In the genomic region with DNA sequence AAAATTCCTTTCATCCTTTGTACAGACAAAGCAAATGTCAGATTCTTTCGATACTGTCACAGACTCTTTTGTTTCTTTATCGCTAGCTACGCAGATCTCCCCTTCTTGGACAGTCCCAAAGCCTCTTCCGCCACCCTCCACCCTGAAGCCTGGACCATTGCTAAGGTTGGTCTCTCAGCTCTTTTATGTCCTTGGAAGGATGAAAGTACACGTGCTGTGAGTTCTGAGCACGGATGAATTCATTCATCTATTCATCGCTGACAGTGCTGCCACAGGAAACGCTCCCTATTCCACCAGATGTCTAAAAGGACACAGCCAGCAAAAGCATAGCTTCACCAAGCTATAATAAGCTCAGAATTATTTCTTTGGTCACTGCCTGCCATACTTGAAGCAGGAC, we compare ENCODE assay signal across 8 mouse cellular contexts. TPM values are rescaled to one million over a fixed set of nuclear protein-coding genes. Genes with fewer than 3 reads are reported as not detected.
DNase-seq lines count a peak whose midpoint lies in the region; ATAC-seq and TF ChIP-seq lines count a peak whose summit lies in the region.

No protein-coding gene starts in this region.

- no peak overlapping the region for H3K27ac ChIP-seq in CH12.LX (ENCODE audit: insufficient read depth, low read depth)
- H3K27ac ChIP-seq in embryonic facial prominence, embryonic 14.5 days (replicated peaks; ENCODE audit: low read depth, low read length) = peak overlapping the region; percentile 52; the same call in 1 of the 2 replicates

- dilution Hi-C loops in CH12.LX (cut with MboI; ENCODE audit: extremely low pct_ligation_motif_present, extremely low pct_unique_long_range_greater_than_20kb, low sequenced_read_pairs) = no loop called here

- no peak for TF ChIP-seq EP300 in CH12.LX (IDR thresholded peaks at IDR 0.05; ENCODE audit: low read length)

- TF ChIP-seq POLR2A in CH12.LX (IDR thresholded peaks at IDR 0.05; ENCODE audit: low read depth, low read length) = no peak

- H3K4me2 ChIP-seq in CH12.LX (ENCODE audit: insufficient read depth, low read depth, poor library complexity, severe bottlenecking) = peak overlapping the region; percentile 30
- H3K4me2 ChIP-seq in embryonic facial prominence, embryonic 14.5 days (ENCODE audit: low read depth, low read length) = peak overlapping the region; percentile 38; the same call in 1 of the 2 replicates

- H3K9ac ChIP-seq in CH12.LX (ENCODE audit: insufficient read depth, low read depth) = peak overlapping the region; percentile 0; the same call in 1 of the 2 replicates
- H3K9ac ChIP-seq in embryonic facial prominence, embryonic 14.5 days (ENCODE audit: low read depth, low read length) = peak overlapping the region; percentile 15; the same call in 1 of the 2 replicates

- no peak for ATAC-seq in embryonic facial prominence, embryonic 14.5 days (ENCODE audit: low read depth)
- no peak for ATAC-seq in inflammation-experienced regulatory T-cells, adult 6 months

- H3K4me1 ChIP-seq in CH12.LX (ENCODE audit: control insufficient read depth in 1 of 2, insufficient read depth in 2 of 2) = peaks cover 0 to 23% of the 10 kb centered on the region in 2 experiments; a peak in 2 of 4 replicates
- no peaks in the 10 kb centered on the region for H3K4me1 ChIP-seq in embryonic facial prominence, embryonic 14.5 days (ENCODE audit: control insufficient read depth, insufficient read depth, low read length)

- in situ Hi-C loops in CH12.LX (cut with MboI; ENCODE audit: low pct_ligation_motif_present, low pct_unique_long_range_greater_than_20kb, low sequenced_read_pairs) = no loop called here

- no peaks in the 10 kb centered on the region for H3K9me3 ChIP-seq in CH12.LX (replicated peaks; ENCODE audit: low read length)
- no peaks in the 10 kb centered on the region for H3K9me3 ChIP-seq in embryonic facial prominence, embryonic 14.5 days (ENCODE audit: control insufficient read depth, low read length)

- TF ChIP-seq CTCF in CH12.LX (conservative IDR thresholded peaks at IDR 0.05 in 1 of 2, IDR thresholded peaks at IDR 0.05 in 1 of 2; ENCODE audit: low read depth in 2 of 2, low read length in 2 of 2) = no peak

- H3K36me3 ChIP-seq in CH12.LX (replicated peaks in 1 of 2; ENCODE audit: control insufficient read depth in 1 of 2, insufficient read depth in 1 of 2, low read length in 1 of 2) = no peaks in the 10 kb centered on the region
- H3K36me3 ChIP-seq in embryonic facial prominence, embryonic 14.5 days (ENCODE audit: control insufficient read depth, insufficient read depth, low read length) = no peaks in the 10 kb centered on the region

- H3K27me3 ChIP-seq in CH12.LX (replicated peaks) = no peaks in the 10 kb centered on the region
- no peaks in the 10 kb centered on the region for H3K27me3 ChIP-seq in embryonic facial prominence, embryonic 14.5 days (replicated peaks; ENCODE audit: control insufficient read depth, insufficient read depth, low read length)

- H3K4me3 ChIP-seq in CH12.LX (replicated peaks in 1 of 3; ENCODE audit: low read depth in 2 of 3, low read length in 2 of 3, poor library complexity in 1 of 3) = peak overlapping the region in 1 of 3 experiments; percentile 2
- H3K4me3 ChIP-seq in embryonic facial prominence, embryonic 14.5 days (ENCODE audit: low read depth, low read length) = peak overlapping the region; percentile 6; the same call in 1 of the 2 replicates

- WGBS in embryonic facial prominence, embryonic 14.5 days = 40% methylated on average over 8 of the region's 8 CpGs

- no peak for TF ChIP-seq RAD21 in CH12.LX (IDR thresholded peaks at IDR 0.05; ENCODE audit: low read depth, low read length)

- H3K79me2 ChIP-seq in CH12.LX (replicated peaks; ENCODE audit: control insufficient read depth, extremely low read depth, insufficient read depth, poor library complexity, severe bottlenecking) = no peaks in the 10 kb centered on the region

- peak; percentile 36 to 39 for DNase-seq in cerebellum, adult 18-20 months
- no peak for DNase-seq in cerebellum, adult 11-12 months
- DNase-seq in CH12.LX (ENCODE audit: extremely low read depth) = no peak
- DNase-seq in embryonic facial prominence, embryonic 14.5 days (ENCODE audit: low spot score) = peak; percentile 30
- DNase-seq in layer of hippocampus, postnatal 36 days = peak; percentile 20 to 29
- peak; percentile 30 to 46 for DNase-seq in right cerebral cortex, adult 2 months (ENCODE audit: low spot score in 2 of 2)
- DNase-seq in thymus, adult 18-20 months = no peak

TF ChIP-seq in CH12.LX, 34 proteins besides CTCF, POLR2A, EP300 and RAD21:
- TF ChIP-seq KAT2A (IDR thresholded peaks at IDR 0.05; ENCODE audit: insufficient replicate concordance, low read length) (no peak), NRF1 (IDR thresholded peaks at IDR 0.05; ENCODE audit: low read depth, low read length) (no peak), ETS1 (conservative IDR thresholded peaks at IDR 0.05; ENCODE audit: low read depth, low read length) (no peak), MAZ (IDR thresholded peaks at IDR 0.05; ENCODE audit: low read depth, low read length) (no peak), BHLHE40 (IDR thresholded peaks at IDR 0.05; ENCODE audit: low read depth, low read length) (no peak)

RNA-seq across cellular contexts. Expression of gene Mast2, which starts 58.0 kb away (rescaled TPM):
- total RNA-seq in CH12.LX (2012; rRNA removed) (10.0 and 11.1 TPM in 2 replicates), CH12.LX (2014; rRNA removed) (2.5 and 4.2 TPM in 2 replicates)
- polyA plus RNA-seq in CH12.LX (2012; ENCODE audit: insufficient read length, low read depth) = 16.3 and 21.4 TPM in 2 replicates
- polyA plus RNA-seq in embryonic facial prominence, embryonic 14.5 days (2014; fragmentation: Nextera tagmentation; extraction: Ambion mirVana) = 26.2 and 27.0 TPM in 2 replicates
- 100 to 1,000 TPM; 101 to 105 TPM for total RNA-seq in layer of hippocampus, postnatal 36 days (2021)
- polyA plus RNA-seq in inflammation-experienced regulatory T-cells, adult 6 months (2017; shearing (Covaris generic)) = 1 to 10 TPM; 4.5 to 5.5 (median 4.7) TPM

Comparison
In these comparisons a context has a peak if more than half of its experiments do, and no peak if none do; other contexts are left out.
1. DNase-seq: peak in cerebellum, adult 18-20 months (2 of 2), embryonic facial prominence, embryonic 14.5 days (single experiment), layer of hippocampus, postnatal 36 days (2 of 2) and right cerebral cortex, adult 2 months (2 of 2); none in cerebellum, adult 11-12 months (single experiment), CH12.LX (single experiment) and thymus, adult 18-20 months (0 of 2).